Mouse (Mus musculus) right cerebral cortex, adult 2 months (tissue): ENCODE data around the gene Ddx51.

Experiments
- DNase-seq, 2 experiments: peaks; one replicate each; pipeline ENCODE4 v3.0.0; 2021 to 2022; ENCODE audit warnings: low spot score in 2 of 2

Gene Ddx51

DNA sequence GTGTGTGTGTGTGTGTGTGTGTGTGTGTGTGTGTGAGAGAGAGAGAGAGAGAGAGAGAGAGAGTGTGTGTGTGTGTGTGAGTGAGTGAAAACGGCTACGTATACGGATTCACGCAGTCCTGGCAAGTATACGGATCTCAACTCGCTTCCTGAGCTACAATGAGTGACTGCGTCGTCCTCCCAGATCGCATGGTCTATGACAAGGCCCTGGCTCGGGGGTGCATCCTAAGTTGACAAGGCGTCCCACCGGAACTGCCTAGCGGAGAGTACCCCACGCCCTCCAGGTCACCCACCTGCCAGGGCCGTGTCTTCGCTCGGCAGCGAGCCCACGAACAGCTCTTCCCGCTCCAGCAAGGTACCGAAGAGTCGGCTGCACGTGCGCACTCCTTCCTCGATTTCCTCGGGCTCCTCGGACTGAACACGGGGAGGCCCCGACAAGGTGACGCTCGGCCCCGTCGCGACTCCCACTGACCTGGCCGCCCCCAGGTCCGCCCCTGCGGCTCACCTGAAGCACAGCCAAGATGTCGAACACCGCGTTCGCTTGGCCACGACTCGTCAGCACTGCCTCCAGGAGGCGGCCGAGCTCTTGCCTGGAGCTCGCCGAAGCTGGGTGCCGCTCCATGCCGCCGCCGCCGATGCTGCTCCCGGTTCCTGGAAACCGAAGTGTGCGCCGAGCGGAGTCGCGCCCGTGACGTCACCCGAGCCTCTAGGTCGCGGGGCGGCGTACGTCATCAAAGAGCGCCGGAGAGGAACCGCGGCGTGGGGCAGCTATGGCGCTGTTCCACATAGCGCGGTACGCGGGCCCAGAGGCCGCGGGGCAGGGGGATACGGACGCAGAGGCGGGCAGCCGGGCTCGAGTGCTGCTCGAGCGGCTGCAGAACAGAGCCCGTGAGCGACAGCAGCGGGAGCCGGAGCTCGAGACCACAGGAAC is at the start of gene Ddx51, which contains the start of gene Noc4l:
Ddx51 (plus strand) TSS at position 733 of the 930 bp plus-strand sequence.
Noc4l (minus strand) TSS at position 699 of the 930 bp plus-strand sequence.
- DNase-seq, result peak; percentile 95 to 97

DNA sequence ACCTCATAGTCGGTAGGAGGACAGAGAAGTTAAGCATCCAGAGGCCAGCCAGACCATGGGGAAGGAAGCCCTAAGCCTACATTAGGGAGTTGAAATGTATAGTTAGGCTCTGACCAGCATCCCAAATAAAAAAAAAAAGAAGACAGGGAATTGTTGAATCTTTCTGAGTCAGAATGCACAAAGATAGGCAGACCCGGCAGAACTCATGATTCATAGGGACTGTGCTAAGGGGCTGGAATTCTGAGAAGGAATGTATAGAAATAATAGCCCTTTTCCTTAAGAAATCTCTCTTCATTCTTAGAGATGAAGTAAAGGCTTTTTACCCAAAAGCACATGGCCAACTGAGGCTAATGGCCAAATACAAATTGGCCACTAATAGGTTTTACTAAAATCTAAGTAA is 48.9 kb upstream of the Ddx51 start:
- DNase-seq, result no peak

GRCm38 (mm10) chr5:110605531-110606221 is 47.6 kb upstream of the Ddx51 start:
- no peak for DNase-seq

DNA sequence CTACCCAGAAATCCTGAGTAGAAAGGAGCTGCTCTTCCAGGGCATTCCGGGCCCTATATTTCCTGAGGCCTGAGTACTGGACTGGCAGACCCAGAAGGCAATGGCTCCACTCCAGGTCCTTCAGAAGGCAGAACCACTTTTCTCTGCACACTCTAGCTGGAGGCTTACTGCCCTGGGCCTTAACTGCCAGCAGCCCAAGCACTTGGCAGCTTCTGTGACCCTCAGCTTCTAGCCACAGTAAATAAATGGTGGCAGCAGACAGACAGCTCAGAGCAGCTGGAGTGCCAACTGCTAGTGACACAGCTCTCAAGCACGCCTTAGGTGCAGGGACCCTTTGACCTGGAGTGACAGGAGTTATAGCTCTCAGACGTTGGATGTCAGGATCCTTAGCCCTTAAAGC is 45.5 kb upstream of the Ddx51 start:
- no peak for DNase-seq

GRCm38 (mm10) chr5:110608336-110608735 is 44.9 kb upstream of the Ddx51 start:
- DNase-seq, result no peak

DNA sequence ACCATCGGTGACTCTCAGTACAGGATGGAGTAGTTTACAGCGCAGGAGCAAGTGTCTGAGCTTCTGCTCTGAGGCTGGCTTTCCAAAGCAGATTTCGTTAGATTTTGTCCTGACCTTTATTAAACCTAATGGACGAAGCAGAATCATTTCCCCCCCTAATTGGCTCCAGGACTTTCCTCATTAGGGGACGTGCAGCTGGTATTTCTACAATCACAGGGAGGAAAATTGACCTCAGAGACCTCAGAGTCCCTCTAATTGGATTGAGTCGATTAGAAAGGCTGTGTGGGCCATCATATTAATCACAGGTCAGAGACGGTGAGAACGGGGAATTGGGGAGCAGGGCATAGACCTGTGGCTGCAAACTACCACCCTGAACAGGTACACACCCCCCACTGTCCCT is 44.3 kb upstream of the Ddx51 start:
- no peak for DNase-seq

DNA sequence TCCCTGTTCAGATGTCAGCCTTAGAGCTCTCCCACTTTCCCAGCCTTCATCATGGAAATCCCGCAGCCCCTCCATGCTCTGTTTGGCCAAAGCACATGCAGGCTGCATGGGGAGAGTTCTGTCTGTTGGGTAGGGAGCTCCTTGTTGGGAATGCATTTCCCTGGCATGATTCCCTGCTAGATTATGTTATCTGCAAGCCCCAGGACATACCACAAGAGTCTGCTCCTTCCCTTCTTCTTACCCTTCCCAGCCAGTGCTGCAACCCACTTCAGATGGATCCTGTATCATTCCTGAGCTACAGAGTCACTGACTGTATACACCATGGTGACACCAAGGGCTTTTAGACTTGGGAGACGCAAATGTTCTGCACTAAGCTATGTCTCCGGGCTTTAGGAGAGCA is 43.8 kb upstream of the Ddx51 start:
- no peak for DNase-seq

GRCm38 (mm10) chr5:110609868-110610267 is 43.4 kb upstream of the Ddx51 start:
- no peak for DNase-seq

DNA sequence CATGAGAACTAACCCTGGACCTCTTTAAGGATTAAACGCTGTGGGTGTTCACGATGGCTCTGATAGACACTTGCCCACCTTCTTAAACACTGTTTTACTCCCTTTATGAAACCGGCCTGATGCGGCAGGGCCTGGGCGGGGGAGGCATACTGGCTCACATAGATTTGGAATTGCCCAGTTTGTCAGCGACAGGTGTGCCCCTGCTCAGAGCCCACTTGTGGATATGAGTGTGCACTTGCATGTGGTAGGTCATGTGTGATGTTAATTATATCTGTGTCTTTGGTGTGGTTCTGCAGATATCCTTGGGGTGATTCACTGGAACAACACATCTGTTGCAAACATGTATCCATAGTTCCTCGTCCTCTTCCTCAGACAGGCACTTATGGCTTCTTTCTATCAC is 42.8 kb upstream of the Ddx51 start:
- no peak for DNase-seq

GRCm38 (mm10) chr5:110611435-110612158 is 41.7 kb upstream of the Ddx51 start:
- no peak for DNase-seq

- DNase-seq, result no peak
These were observed 34.0 kb upstream of the Ddx51 start for GRCm38 (mm10) chr5:110619226-110619625.

DNA sequence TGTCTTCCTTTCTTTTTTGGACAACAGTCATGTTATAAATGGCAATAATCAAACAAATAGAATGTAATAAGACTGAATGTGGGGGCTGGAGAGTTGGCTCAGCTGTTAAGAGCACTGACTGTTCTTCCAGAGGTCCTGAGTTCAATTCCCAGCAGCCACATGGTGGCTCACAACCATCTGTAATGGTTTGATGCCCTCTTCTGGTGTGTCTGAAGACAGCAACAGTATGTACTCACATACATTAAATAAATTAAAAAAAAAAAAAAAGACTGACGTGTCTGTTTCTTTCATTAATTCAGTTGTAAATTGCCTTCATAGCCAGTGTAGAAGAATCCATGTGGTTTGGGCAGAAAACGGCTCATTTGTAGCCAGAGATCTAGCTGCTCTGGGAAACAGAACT is 28.9 kb upstream of the Ddx51 start:
- DNase-seq, result no peak

- DNase-seq, result peak in 1 of 2 experiments; percentile 22
These were observed 25.9 kb upstream of the Ddx51 start for GRCm38 (mm10) chr5:110627351-110627750.

DNA sequence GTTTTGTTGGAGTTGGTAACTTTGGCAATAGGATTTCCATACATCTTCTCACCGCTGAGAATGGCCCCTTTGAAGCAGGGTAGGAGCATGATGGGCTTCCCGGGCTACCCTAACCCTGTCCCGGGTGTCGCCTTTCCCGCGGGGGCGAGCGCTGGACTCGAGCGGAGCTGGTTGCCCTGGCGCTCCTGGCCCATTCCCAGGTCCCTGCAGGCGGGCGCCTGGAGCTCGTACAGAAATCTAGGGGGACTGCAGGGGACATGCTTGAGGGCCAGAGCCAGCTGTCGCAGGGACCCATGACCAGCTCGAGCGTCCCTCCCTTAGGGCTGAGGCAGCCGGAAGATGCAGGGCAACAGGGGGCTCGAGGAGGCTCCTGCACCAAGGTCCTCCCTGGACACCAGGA is 25.1 kb upstream of the Ddx51 start:
- no peak for DNase-seq

DNA sequence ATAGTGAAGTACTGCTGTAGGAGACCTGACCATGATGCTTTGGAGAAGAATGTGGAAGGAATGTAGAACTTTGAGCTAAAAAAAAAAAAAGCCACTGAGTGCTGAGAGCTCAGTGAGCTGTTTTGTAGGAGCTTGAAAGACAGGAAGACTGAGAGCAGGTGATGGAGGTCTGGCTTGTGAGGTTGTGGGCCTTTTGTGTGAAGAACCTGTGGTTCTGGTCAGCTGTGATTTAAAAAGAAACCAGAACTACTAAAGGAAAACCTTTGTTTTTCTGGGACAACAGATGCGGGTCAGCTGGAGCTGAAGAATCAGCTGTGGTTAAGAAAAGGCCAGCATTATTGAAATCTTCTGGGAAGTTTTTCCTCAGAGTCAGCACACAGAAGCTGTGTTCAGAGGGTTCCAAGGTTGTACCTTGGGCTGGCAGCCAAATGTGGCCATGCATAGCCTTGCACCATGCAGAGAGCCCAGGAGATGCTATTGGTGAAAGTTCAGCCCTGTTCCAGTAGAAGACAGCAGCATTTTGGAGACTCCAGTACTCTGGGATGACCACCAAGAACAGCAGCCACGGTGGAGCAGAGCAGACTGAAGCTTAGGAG is 23.6 kb upstream of the Ddx51 start:
- DNase-seq, result no peak

DNA sequence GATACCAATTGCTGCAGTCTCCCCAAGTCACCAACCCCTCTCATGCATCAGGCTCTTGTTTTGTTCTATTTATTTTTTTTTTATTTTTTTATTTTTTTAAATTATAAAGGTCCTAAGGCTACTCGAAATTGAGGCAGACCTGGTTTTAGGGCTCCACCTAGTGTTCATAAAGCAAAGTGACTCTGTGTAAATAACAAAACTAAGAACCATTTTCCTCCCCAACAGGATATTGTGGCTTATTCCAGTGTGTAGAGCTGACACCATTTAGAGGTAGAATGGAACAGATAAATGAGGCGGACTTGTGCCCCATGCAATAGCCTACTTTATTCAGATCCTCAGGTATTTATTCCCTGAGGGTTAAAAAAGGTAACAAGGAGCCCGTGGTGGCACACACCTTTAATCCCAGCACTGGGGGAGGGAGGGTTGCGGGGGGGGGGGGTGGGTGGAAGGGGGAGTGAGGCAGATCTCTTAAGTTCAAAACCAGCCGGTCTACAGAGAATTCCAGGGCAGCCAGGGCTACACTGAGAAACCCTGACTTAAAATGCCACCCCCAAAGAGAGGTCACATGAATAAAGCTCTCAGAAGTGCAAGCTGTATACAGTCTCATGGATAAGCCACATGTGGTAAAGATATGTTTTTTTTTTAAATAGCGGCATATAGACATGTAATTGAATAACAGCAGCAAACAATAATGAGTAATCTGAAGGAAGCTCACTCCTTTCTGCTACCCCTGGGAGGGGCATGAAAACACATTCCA is 17.1 kb upstream of the Ddx51 start:
- DNase-seq, result peak in 1 of 2 experiments; percentile 30

DNA sequence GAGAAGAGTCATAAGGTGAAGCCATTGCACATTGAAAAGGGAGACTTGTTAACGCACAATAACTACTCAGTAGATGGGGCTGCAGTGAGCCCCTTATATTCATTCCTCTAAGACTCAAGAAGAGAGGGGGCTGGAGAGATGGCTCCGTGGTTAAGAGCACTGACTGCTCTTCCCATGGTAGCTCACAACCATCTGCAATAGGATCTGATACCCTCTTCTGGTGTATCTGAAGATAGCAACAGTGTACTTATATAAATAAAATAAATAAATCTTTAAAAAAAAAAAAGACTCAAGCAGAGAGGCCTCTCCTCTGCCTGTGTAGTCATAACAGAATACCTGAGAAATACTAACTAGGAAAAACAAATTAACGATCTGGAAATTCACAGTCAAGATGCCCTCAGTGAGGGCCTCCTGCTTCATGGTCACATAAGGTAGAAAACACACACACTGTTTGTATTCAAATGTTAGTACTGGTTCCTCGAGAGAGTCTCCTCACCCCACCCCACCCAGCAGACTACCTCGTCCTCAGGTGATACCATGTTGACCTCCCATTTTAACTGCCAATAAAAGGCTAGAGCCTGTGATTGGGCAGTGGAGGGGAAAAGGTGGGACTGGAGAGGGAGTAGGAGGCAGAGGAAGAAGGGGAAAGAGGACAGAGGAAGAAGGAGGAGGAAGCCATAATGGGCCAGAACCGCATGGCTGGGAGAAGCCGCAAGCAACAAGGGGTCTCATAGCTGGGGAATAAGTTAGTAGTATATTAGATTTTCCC is 14.8 kb upstream of the Ddx51 start:
- no peak for DNase-seq

DNA sequence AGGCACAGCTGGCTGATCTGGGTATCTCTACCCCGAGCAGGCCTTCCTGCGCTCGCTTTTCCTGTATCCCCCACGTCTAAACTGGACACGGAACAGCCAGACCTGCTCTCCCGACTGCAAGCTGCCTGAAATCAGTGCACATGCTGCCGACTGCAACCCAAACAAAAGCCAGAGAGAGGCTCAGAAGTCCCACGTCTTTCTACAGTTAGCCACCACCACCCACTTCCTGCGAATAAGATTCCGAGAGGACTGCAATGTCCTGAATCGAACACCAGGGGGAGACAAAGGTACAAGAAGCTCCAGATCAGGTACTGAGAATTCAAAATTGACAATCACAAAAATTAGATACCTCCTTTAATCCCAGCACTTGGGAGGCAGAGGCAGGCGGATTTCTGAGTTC is 13.8 kb upstream of the Ddx51 start:
- DNase-seq, result peak; percentile 89 to 91

- DNase-seq, result no peak
These were observed 6.9 kb upstream of the Ddx51 start for GRCm38 (mm10) chr5:110646377-110646776.

- DNase-seq, result no peak
These were observed 435 bp downstream of the Ddx51 start for GRCm38 (mm10) chr5:110653686-110654085.
